Mouse (Mus musculus): Measurements from ENCODE around the gene Ube2h. TPM values are rescaled to one million over a fixed set of nuclear protein-coding genes. Genes with fewer than 3 reads are reported as not detected.

The Ube2h gene
- polyA plus RNA-seq, 1 experiment, result 69.9 TPM

GRCm38 (mm10) chr6:30236564-30236963 is 67.8 kb downstream of the Ube2h start:
- H3K36me3 ChIP-seq (ENCODE audit: control insufficient read depth, insufficient read depth, low read length), result peaks cover 40% of the 10 kb centered on the region
- no peak for TF ChIP-seq POLR2A (IDR thresholded peaks at IDR 0.05; ENCODE audit: control insufficient read depth, extremely low read depth, insufficient read depth, low read length, poor library complexity)
- no peak for TF ChIP-seq CTCF (IDR thresholded peaks at IDR 0.05; ENCODE audit: borderline replicate concordance, control insufficient read depth, extremely low read depth, insufficient read depth, low read length, poor library complexity)
- WGBS, result 97% methylated on average over 1 of the region's 1 CpGs
- no peaks in the 10 kb centered on the region for H3K27me3 ChIP-seq (ENCODE audit: control insufficient read depth, insufficient read depth, low read length)
- no peak overlapping the region for H3K27ac ChIP-seq (ENCODE audit: control insufficient read depth, insufficient read depth, low read length)
- no peak for DNase-seq
- no peak overlapping the region for H3K4me3 ChIP-seq (ENCODE audit: control insufficient read depth, insufficient read depth, low read length)
- H3K4me1 ChIP-seq (replicated peaks; ENCODE audit: control insufficient read depth, insufficient read depth, low read length), result no peaks in the 10 kb centered on the region

DNA sequence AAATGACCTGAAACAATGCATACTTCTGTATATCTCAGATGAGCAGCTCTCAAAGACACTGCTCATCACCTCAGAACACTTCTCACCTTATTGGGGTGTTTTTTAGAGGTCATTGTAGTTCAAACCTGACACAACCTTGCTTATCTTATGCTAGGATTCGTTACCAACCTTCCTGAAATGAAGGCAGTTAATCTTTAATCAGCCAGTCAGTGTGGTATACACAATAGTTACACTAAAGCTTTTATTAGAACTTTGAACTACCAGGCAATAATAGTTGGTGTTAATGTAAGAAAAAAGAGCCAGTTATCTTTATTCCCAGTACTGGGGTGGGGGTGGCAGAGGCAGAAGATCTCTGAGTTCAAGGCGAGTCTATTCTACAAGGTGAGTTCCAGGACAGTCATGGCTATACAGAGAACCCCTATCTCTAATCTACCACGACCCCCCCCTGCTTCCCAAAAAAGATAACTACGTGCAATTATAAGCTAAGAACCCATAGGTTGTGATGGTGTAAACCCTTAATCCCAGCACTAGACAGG is 72.5 kb downstream of the Ube2h start:
- WGBS, result 88% methylated on average over 4 of the region's 4 CpGs
- Histone ChIP-seq H3K4me3 (ENCODE audit: control insufficient read depth, insufficient read depth, low read length) (no peak overlapping the region), H3K27ac (ENCODE audit: control insufficient read depth, insufficient read depth, low read length) (no peak overlapping the region), H3K4me1 (replicated peaks; ENCODE audit: control insufficient read depth, insufficient read depth, low read length) (peaks cover 9% of the 10 kb centered on the region), H3K36me3 (ENCODE audit: control insufficient read depth, insufficient read depth, low read length) (peaks cover 12% of the 10 kb centered on the region), H3K27me3 (ENCODE audit: control insufficient read depth, insufficient read depth, low read length) (no peaks in the 10 kb centered on the region)
- TF ChIP-seq POLR2A (IDR thresholded peaks at IDR 0.05; ENCODE audit: control insufficient read depth, extremely low read depth, insufficient read depth, low read length, poor library complexity), result no peak
- TF ChIP-seq CTCF (IDR thresholded peaks at IDR 0.05; ENCODE audit: borderline replicate concordance, control insufficient read depth, extremely low read depth, insufficient read depth, low read length, poor library complexity), result no peak
- no peak for DNase-seq

GRCm38 (mm10) chr6:30230246-30230645 is 74.1 kb downstream of the Ube2h start:
- 80% methylated on average over 7 of the region's 7 CpGs for WGBS
- H3K27me3 ChIP-seq (ENCODE audit: control insufficient read depth, insufficient read depth, low read length), result no peaks in the 10 kb centered on the region
- H3K4me1 ChIP-seq (replicated peaks; ENCODE audit: control insufficient read depth, insufficient read depth, low read length), result peaks cover 9% of the 10 kb centered on the region
- no peak overlapping the region for H3K4me3 ChIP-seq (ENCODE audit: control insufficient read depth, insufficient read depth, low read length)
- H3K27ac ChIP-seq (ENCODE audit: control insufficient read depth, insufficient read depth, low read length), result no peak overlapping the region
- TF ChIP-seq CTCF (IDR thresholded peaks at IDR 0.05; ENCODE audit: borderline replicate concordance, control insufficient read depth, extremely low read depth, insufficient read depth, low read length, poor library complexity), result no peak
- no peak for TF ChIP-seq POLR2A (IDR thresholded peaks at IDR 0.05; ENCODE audit: control insufficient read depth, extremely low read depth, insufficient read depth, low read length, poor library complexity)
- no peak for DNase-seq
- H3K36me3 ChIP-seq (ENCODE audit: control insufficient read depth, insufficient read depth, low read length), result peaks cover 5% of the 10 kb centered on the region; the same call in 1 of the 2 replicates

- 86% methylated on average over 2 of the region's 2 CpGs for WGBS
- Histone ChIP-seq H3K4me3 (ENCODE audit: control insufficient read depth, insufficient read depth, low read length) (no peak overlapping the region), H3K27me3 (ENCODE audit: control insufficient read depth, insufficient read depth, low read length) (no peaks in the 10 kb centered on the region), H3K27ac (ENCODE audit: control insufficient read depth, insufficient read depth, low read length) (no peak overlapping the region), H3K4me1 (replicated peaks; ENCODE audit: control insufficient read depth, insufficient read depth, low read length) (peaks cover 9% of the 10 kb centered on the region), H3K36me3 (ENCODE audit: control insufficient read depth, insufficient read depth, low read length) (no peaks in the 10 kb centered on the region)
- no peak for DNase-seq
- TF ChIP-seq POLR2A (IDR thresholded peaks at IDR 0.05; ENCODE audit: control insufficient read depth, extremely low read depth, insufficient read depth, low read length, poor library complexity) (no peak), CTCF (IDR thresholded peaks at IDR 0.05; ENCODE audit: borderline replicate concordance, control insufficient read depth, extremely low read depth, insufficient read depth, low read length, poor library complexity) (no peak)
These were observed 75.4 kb downstream of the Ube2h start for GRCm38 (mm10) chr6:30228921-30229320.

DNA sequence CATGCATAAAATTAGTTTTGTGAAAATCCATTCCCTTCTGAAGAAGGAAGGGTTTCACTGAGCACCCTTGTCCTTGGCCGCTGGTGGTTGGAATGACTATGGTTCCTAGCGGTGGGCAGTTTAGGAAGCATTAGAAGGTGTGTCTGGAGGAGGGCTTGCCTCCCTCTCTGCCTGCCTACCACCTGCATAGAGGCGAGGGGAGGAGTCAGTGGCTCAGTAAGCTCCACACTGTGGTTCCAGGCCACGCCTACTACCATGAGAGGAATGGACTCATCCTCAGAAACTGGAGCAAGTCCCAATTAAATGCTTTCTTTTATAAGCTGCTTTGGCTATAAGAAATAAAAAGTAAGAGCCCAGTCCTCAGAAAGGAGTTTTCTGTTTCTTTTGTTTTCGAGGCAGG is 76.0 kb downstream of the Ube2h start:
- no peak overlapping the region for H3K4me3 ChIP-seq (ENCODE audit: control insufficient read depth, insufficient read depth, low read length)
- H3K27me3 ChIP-seq (ENCODE audit: control insufficient read depth, insufficient read depth, low read length), result no peaks in the 10 kb centered on the region
- no peaks in the 10 kb centered on the region for H3K36me3 ChIP-seq (ENCODE audit: control insufficient read depth, insufficient read depth, low read length)
- peaks cover 9% of the 10 kb centered on the region for H3K4me1 ChIP-seq (replicated peaks; ENCODE audit: control insufficient read depth, insufficient read depth, low read length)
- DNase-seq, result peak; percentile 12
- no peak for TF ChIP-seq POLR2A (IDR thresholded peaks at IDR 0.05; ENCODE audit: control insufficient read depth, extremely low read depth, insufficient read depth, low read length, poor library complexity)
- no peak for TF ChIP-seq CTCF (IDR thresholded peaks at IDR 0.05; ENCODE audit: borderline replicate concordance, control insufficient read depth, extremely low read depth, insufficient read depth, low read length, poor library complexity)
- no peak overlapping the region for H3K27ac ChIP-seq (ENCODE audit: control insufficient read depth, insufficient read depth, low read length)
- 81% methylated on average over 5 of the region's 5 CpGs for WGBS

DNA sequence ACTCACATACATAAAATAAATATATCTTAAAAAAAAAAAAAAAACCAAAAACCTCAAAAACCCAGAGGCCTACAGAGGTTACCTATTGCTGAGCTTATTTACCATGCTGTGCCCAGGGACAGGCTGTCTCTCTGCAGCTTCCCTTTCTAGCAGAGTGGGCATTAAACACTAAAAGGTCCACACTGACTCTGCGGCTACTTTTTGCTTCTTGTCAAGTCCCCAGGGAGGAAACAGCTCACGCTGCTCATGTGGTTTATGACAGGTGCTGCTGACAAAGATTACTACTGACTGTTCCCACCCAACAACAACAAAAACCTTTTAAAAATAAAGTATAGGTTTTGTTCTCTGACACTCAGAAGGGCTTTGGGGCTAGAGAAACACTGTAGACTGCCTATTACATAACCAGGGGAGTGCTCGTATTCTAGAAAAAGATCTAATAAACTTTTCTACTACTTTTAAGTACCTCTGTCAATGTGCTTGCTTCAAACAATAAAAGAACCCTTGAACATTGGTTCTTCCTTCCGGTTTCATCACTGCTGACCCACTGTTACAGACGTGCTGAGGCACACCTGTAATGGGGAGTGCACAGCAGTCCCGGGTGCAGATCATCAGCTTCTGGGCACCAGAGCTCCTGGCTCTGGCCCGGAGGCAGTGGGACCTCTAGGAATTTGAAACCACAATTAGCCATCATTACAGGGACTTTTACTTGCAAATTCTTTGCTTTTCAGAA is 77.2 kb downstream of the Ube2h start:
- Histone ChIP-seq H3K4me3 (ENCODE audit: control insufficient read depth, insufficient read depth, low read length) (no peak overlapping the region), H3K27ac (ENCODE audit: control insufficient read depth, insufficient read depth, low read length) (no peak overlapping the region), H3K36me3 (ENCODE audit: control insufficient read depth, insufficient read depth, low read length) (no peaks in the 10 kb centered on the region; the same call in 1 of the 2 replicates), H3K27me3 (ENCODE audit: control insufficient read depth, insufficient read depth, low read length) (no peaks in the 10 kb centered on the region), H3K4me1 (replicated peaks; ENCODE audit: control insufficient read depth, insufficient read depth, low read length) (peaks cover 9% of the 10 kb centered on the region)
- TF ChIP-seq POLR2A (IDR thresholded peaks at IDR 0.05; ENCODE audit: control insufficient read depth, extremely low read depth, insufficient read depth, low read length, poor library complexity) (no peak), CTCF (IDR thresholded peaks at IDR 0.05; ENCODE audit: borderline replicate concordance, control insufficient read depth, extremely low read depth, insufficient read depth, low read length, poor library complexity) (no peak)
- no peak for DNase-seq
- WGBS, result 28% methylated on average over 7 of the region's 7 CpGs

Measured in thymus, adult 2 months (tissue).